Mouse (Mus musculus) cerebellum, postnatal 14 days (tissue): ENCODE results near the gene Olfr679.
"Not testable (repeated sequence)": the region's sequence is repeated elsewhere in the genome, so short reads cannot be mapped to it uniquely, and the experiment has no call there.

Experiments used
- DNase-seq, 2 experiments: peaks; one replicate each; pipeline ENCODE4 v3.0.0; 2021; ENCODE audit warnings: mixed read lengths in 2 of 2

The Olfr679 gene

GRCm38 (mm10) chr7:105080905-105081304, at the start of gene Olfr679:
Gene Olfr679 (plus strand): TSS chr7:105081205.
- DNase-seq: no peak

GRCm38 (mm10) chr7:105032398-105032797, 48.6 kb upstream of the Olfr679 start, which contains the start of gene Olfr676:
Gene Olfr676 (plus strand): TSS chr7:105032698.
- no peak for DNase-seq

GRCm38 (mm10) chr7:105033836-105034235, 47.2 kb upstream of the Olfr679 start:
- peak; percentile 0 to 1 for DNase-seq

GRCm38 (mm10) chr7:105058951-105059350, 22.1 kb upstream of the Olfr679 start:
- DNase-seq: no peak

GRCm38 (mm10) chr7:105064175-105064574, 16.8 kb upstream of the Olfr679 start, which contains the start of gene Olfr678:
Gene Olfr678 (plus strand): TSS chr7:105064475.
- no peak for DNase-seq

GRCm38 (mm10) chr7:105092717-105093116, 11.7 kb downstream of the Olfr679 start, which contains the start of gene Olfr680-ps1:
Gene Olfr680-ps1 (minus strand): TSS chr7:105092817.
- DNase-seq: not testable (repeated sequence)

- DNase-seq: no peak
These were observed 35.5 kb downstream of the Olfr679 start, which contains the start of gene Olfr681 for GRCm38 (mm10) chr7:105116536-105116935. Gene Olfr681 (plus strand): TSS chr7:105116836.
